Mouse (Mus musculus): Measurements from ENCODE around the gene Serac1. TPM values are rescaled to one million over a fixed set of nuclear protein-coding genes. Genes with fewer than 3 reads are reported as not detected.

Gene Serac1
- polyA plus RNA-seq, 1 experiment from 2014 or later: 1.4 TPM

GRCm38 (mm10) chr17:6107015-6107601 is 27.6 kb upstream of the Serac1 start:
- ATAC-seq (ENCODE audit: low read depth) (no peak; the same call in 1 of the 2 replicates), DNase-seq (peak; percentile 26)
- H3K4me2 ChIP-seq: peak overlapping the region; percentile 98
- H3K9me3 ChIP-seq (replicated peaks): no peaks in the 10 kb centered on the region
- H3K9ac ChIP-seq: peak overlapping the region; percentile 93
- H3K27ac ChIP-seq: peak overlapping the region; percentile 73
- WGBS (ENCODE audit: insufficient replicate concordance): under 1% methylated on average over 50 of the region's 50 CpGs
- H3K4me1 ChIP-seq (replicated peaks): peaks cover 19% of the 10 kb centered on the region
- H3K4me3 ChIP-seq (replicated peaks): peak overlapping the region; percentile 88
- H3K36me3 ChIP-seq: no peaks in the 10 kb centered on the region
- H3K27me3 ChIP-seq: peaks cover 33% of the 10 kb centered on the region

DNA sequence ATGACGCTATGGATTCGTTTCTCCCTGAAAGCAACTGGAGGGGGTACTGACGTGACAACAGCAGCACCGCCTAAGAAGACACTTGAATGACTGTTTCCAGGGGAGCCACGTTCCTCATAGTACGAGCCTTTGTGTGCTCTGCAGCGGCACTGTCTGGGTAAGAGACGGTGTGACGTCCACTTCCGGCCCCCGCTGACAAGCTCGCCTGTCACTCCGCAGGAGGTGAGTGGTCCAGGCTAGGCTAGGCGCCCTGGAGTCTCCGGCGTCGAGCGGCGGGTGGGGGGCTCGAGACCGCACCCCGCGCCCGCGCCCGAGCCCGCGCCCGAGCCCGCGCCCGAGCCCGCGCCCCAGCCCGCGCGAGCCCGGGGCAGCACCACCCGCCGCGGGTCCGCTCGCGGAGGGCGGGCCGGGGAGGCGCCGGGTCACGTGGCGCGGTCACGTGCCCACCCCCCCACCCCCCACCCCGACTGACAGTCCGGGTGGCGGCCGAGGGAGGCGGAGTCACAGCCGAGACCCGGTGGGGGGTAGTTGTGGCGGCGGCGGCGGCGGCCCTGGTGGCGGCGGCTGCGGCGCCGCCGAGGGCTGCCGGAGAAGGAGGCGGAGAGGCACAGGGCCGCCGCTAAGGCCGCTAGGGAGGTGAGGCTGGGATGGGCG is 26.9 kb upstream of the Serac1 start, which contains the start of gene Tulp4:
Gene Tulp4 (plus strand): TSS at position 77 of the 654 bp plus-strand sequence.
- Histone ChIP-seq H3K4me1 (replicated peaks) (peaks cover 19% of the 10 kb centered on the region), H3K27ac (peak within 1 kb of the TSS; percentile 73), H3K4me2 (peak within 1 kb of the TSS; percentile 98), H3K27me3 (peaks cover 33% of the 10 kb centered on the region), H3K4me3 (replicated peaks) (peak within 1 kb of the TSS; percentile 88), H3K9ac (peak within 1 kb of the TSS; percentile 93), H3K9me3 (replicated peaks) (no peaks in the 10 kb centered on the region), H3K36me3 (no peaks in the 10 kb centered on the region)
- peak; percentile 78 for DNase-seq
- peak; percentile 94 for ATAC-seq (ENCODE audit: low read depth)
- WGBS (ENCODE audit: insufficient replicate concordance): under 1% methylated on average over 62 of the region's 76 CpGs

GRCm38 (mm10) chr17:6103566-6103965 is 24.0 kb upstream of the Serac1 start:
- H3K27me3 ChIP-seq: peaks cover 33% of the 10 kb centered on the region
- H3K4me3 ChIP-seq (replicated peaks): no peak overlapping the region
- no peak overlapping the region for H3K9ac ChIP-seq
- H3K9me3 ChIP-seq (replicated peaks): no peaks in the 10 kb centered on the region
- ATAC-seq (ENCODE audit: low read depth) (no peak), DNase-seq (no peak)
- H3K27ac ChIP-seq: no peak overlapping the region
- WGBS (ENCODE audit: insufficient replicate concordance): 55% methylated on average over 6 of the region's 6 CpGs
- H3K4me1 ChIP-seq (replicated peaks): peaks cover 19% of the 10 kb centered on the region
- no peak overlapping the region for H3K4me2 ChIP-seq
- no peaks in the 10 kb centered on the region for H3K36me3 ChIP-seq

GRCm38 (mm10) chr17:6102287-6102686 is 22.7 kb upstream of the Serac1 start:
- no peak overlapping the region for H3K27ac ChIP-seq
- WGBS (ENCODE audit: insufficient replicate concordance): 83% methylated on average over 3 of the region's 3 CpGs
- no peak overlapping the region for H3K9ac ChIP-seq
- H3K4me2 ChIP-seq: no peak overlapping the region
- DNase-seq: no peak
- H3K4me3 ChIP-seq (replicated peaks): no peak overlapping the region
- peaks cover 20% of the 10 kb centered on the region for H3K27me3 ChIP-seq
- H3K4me1 ChIP-seq (replicated peaks): peaks cover 9% of the 10 kb centered on the region
- no peak for ATAC-seq (ENCODE audit: low read depth)
- H3K36me3 ChIP-seq: no peaks in the 10 kb centered on the region
- no peaks in the 10 kb centered on the region for H3K9me3 ChIP-seq (replicated peaks)

DNA sequence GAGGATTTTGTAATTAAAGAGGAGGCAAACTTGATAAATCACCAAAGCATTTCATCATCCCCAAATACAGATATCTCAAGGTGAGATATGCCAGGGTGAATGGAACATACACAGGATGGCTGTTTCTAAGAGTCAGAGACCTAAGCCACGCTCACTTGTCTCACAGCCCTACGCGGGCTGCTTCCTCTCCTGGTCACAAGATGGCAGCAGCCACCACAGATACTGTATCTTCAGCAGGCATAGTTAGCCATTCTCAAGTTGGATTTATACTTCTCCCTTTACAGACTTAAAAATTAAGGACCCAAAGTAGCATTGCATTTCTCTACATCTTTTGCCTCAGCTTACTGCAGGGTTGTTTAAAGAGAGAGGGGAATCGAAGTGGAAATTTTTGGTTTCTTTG is 18.3 kb upstream of the Serac1 start:
- peak; percentile 18 for DNase-seq
- Histone ChIP-seq H3K9me3 (replicated peaks) (no peaks in the 10 kb centered on the region), H3K4me1 (replicated peaks) (no peaks in the 10 kb centered on the region), H3K4me2 (no peak overlapping the region), H3K27ac (no peak overlapping the region), H3K36me3 (no peaks in the 10 kb centered on the region), H3K27me3 (no peaks in the 10 kb centered on the region), H3K4me3 (replicated peaks) (no peak overlapping the region), H3K9ac (no peak overlapping the region)
- WGBS (ENCODE audit: insufficient replicate concordance): 36% methylated on average over 4 of the region's 4 CpGs
- no peak for ATAC-seq (ENCODE audit: low read depth)

GRCm38 (mm10) chr17:6095579-6095978 is 16.0 kb upstream of the Serac1 start:
- H3K4me2 ChIP-seq: no peak overlapping the region
- H3K9me3 ChIP-seq (replicated peaks): no peaks in the 10 kb centered on the region
- H3K9ac ChIP-seq: no peak overlapping the region
- no peaks in the 10 kb centered on the region for H3K36me3 ChIP-seq
- ATAC-seq (ENCODE audit: low read depth) (no peak), DNase-seq (no peak)
- no peaks in the 10 kb centered on the region for H3K27me3 ChIP-seq
- no peaks in the 10 kb centered on the region; the same call in 1 of the 2 replicates for H3K4me1 ChIP-seq (replicated peaks)
- no peak overlapping the region for H3K27ac ChIP-seq
- H3K4me3 ChIP-seq (replicated peaks): no peak overlapping the region

DNA sequence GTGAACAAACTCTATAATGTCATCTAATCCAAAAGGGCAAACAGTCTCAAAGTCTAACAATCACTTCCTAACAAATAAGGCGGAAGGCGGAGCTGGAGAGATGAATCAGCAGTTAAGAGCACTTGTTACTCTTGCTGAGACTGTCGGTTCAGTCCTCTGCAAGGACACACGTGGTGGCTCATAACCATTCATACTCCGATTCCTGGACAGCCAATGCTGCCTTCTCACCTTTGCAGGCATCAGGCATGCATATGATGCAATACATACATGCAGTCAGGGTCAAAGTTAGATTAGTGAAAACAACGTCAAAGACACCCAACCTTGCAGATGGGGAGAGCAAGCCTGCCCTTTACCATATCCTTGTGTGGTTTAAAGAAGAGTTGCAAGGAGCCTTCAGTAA is 12.1 kb upstream of the Serac1 start:
- Histone ChIP-seq H3K36me3 (peaks cover 13% of the 10 kb centered on the region), H3K4me1 (replicated peaks) (no peaks in the 10 kb centered on the region; the same call in 1 of the 2 replicates), H3K27ac (no peak overlapping the region), H3K9me3 (replicated peaks) (no peaks in the 10 kb centered on the region), H3K4me2 (no peak overlapping the region), H3K27me3 (no peaks in the 10 kb centered on the region), H3K4me3 (replicated peaks) (no peak overlapping the region), H3K9ac (no peak overlapping the region)
- DNase-seq (no peak), ATAC-seq (ENCODE audit: low read depth) (no peak)
- 71% methylated on average over 6 of the region's 6 CpGs for WGBS (ENCODE audit: insufficient replicate concordance)

DNA sequence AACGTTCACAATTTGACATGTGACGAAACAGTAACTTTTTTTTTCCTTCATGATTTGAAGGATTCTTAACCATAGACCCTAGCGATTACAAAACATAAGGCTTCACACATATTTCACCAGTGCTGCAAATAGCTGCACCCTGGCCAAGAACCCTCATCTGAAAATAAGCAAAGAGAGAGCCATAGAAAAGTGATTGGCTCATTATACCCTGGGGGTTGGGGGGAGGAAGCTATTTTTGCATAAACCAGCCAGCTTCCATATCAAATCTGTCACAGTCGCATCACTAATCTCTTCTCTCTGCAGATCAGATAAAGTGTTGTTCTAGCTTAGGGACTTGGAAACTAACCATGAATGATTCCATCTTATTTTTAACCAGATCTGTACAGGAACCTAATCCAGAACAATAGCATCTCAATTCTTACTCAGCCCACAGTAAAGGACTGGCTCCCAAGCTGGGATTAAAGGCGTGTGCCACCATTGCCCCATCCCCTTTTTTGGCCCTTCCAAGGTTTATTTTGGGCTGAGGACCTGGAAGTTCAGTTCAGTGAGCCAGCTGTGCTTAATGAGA is 3.9 kb upstream of the Serac1 start:
- Histone ChIP-seq H3K27ac (no peak overlapping the region), H3K4me1 (replicated peaks) (peaks cover 19% of the 10 kb centered on the region), H3K36me3 (peaks cover 33% of the 10 kb centered on the region), H3K4me2 (no peak overlapping the region), H3K9me3 (replicated peaks) (no peaks in the 10 kb centered on the region), H3K27me3 (no peaks in the 10 kb centered on the region), H3K4me3 (replicated peaks) (no peak overlapping the region), H3K9ac (no peak overlapping the region)
- 79% methylated on average over 5 of the region's 5 CpGs for WGBS (ENCODE audit: insufficient replicate concordance)
- DNase-seq: no peak
- no peak for ATAC-seq (ENCODE audit: low read depth)

DNA sequence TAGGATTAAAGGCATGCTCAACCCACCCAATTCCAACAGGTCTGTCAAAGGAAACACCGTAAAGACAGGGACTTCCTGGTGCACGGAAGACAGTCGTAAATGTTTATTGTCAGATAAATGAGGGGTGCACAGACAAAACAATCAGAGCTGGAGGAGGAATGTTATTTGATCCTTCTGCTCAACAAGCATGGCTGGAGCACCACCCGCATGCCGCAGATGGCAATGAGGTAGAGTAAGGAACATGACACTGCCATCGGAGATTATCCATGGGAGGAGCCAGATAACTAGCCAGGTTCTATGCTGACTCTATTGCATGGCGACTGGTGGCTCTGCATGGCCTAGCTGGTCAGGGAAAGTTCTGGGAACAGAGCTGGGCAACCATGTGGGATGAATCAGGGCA is 6.1 kb downstream of the Serac1 start:
- DNase-seq: no peak
- Histone ChIP-seq H3K27me3 (no peaks in the 10 kb centered on the region), H3K36me3 (peaks cover 17% of the 10 kb centered on the region; the same call in 1 of the 2 replicates), H3K4me2 (no peak overlapping the region), H3K9me3 (replicated peaks) (no peaks in the 10 kb centered on the region), H3K27ac (no peak overlapping the region), H3K4me1 (replicated peaks) (peaks cover 5% of the 10 kb centered on the region), H3K4me3 (replicated peaks) (no peak overlapping the region), H3K9ac (no peak overlapping the region)
- WGBS (ENCODE audit: insufficient replicate concordance): 75% methylated on average over 7 of the region's 7 CpGs
- no peak for ATAC-seq (ENCODE audit: low read depth)

GRCm38 (mm10) chr17:6069866-6070265 is 9.7 kb downstream of the Serac1 start:
- DNase-seq (no peak), ATAC-seq (ENCODE audit: low read depth) (no peak)
- H3K27ac ChIP-seq: no peak overlapping the region
- no peak overlapping the region for H3K4me3 ChIP-seq (replicated peaks)
- H3K9me3 ChIP-seq (replicated peaks): no peaks in the 10 kb centered on the region
- 78% methylated on average over 6 of the region's 6 CpGs for WGBS (ENCODE audit: insufficient replicate concordance)
- H3K4me2 ChIP-seq: no peak overlapping the region
- no peak overlapping the region for H3K9ac ChIP-seq
- peaks cover 30% of the 10 kb centered on the region; the same call in 1 of the 2 replicates for H3K36me3 ChIP-seq
- H3K27me3 ChIP-seq: no peaks in the 10 kb centered on the region
- H3K4me1 ChIP-seq (replicated peaks): no peaks in the 10 kb centered on the region

GRCm38 (mm10) chr17:6067613-6068012 is 11.9 kb downstream of the Serac1 start:
- H3K9ac ChIP-seq: no peak overlapping the region
- DNase-seq (no peak), ATAC-seq (ENCODE audit: low read depth) (no peak)
- no peaks in the 10 kb centered on the region for H3K27me3 ChIP-seq
- no peak overlapping the region for H3K27ac ChIP-seq
- H3K9me3 ChIP-seq (replicated peaks): no peaks in the 10 kb centered on the region
- WGBS (ENCODE audit: insufficient replicate concordance): 84% methylated on average over 7 of the region's 7 CpGs
- H3K4me3 ChIP-seq (replicated peaks): no peak overlapping the region
- no peaks in the 10 kb centered on the region for H3K4me1 ChIP-seq (replicated peaks)
- peaks cover 18% of the 10 kb centered on the region; the same call in 1 of the 2 replicates for H3K36me3 ChIP-seq
- H3K4me2 ChIP-seq: no peak overlapping the region

Data from liver, embryonic 13.5 days (tissue).